Mouse (Mus musculus) E14TG2a.4 (cell line): ENCODE measurements around the gene Gbf1.

ENCODE experiments used
- CTCF ChIP-seq: conservative IDR thresholded peaks from 2 replicates; pipeline ENCODE4 v1.5.1; 2014; ENCODE audit warnings: low read length
- POU5F1 ChIP-seq: IDR thresholded peaks from 2 replicates; pipeline ENCODE4 v1.6.1; 2014; ENCODE audit warnings: low read length, borderline replicate concordance

GRCm38 (mm10) chr19:46264762-46265161, 112.5 kb downstream of the Gbf1 start:
- TF ChIP-seq CTCF (no peak), POU5F1 (no peak)
